Mouse (Mus musculus) liver, adult 2 months (tissue): Measurements from ENCODE around the gene Srsf5.

Experiments used
- CTCF ChIP-seq: fragments of 200-500 bp; IDR thresholded peaks from 2 replicates; pipeline ENCODE4 v1.5.1; 2011; ENCODE audit warnings: low read depth, low read length, control low read depth
- POLR2A ChIP-seq: fragments of 200-500 bp; IDR thresholded peaks from 2 replicates; pipeline ENCODE4 v1.6.1; 2011; ENCODE audit warnings: low read length, control low read depth; ENCODE audit not compliant: insufficient read depth; ENCODE audit errors: extremely low read depth

DNA sequence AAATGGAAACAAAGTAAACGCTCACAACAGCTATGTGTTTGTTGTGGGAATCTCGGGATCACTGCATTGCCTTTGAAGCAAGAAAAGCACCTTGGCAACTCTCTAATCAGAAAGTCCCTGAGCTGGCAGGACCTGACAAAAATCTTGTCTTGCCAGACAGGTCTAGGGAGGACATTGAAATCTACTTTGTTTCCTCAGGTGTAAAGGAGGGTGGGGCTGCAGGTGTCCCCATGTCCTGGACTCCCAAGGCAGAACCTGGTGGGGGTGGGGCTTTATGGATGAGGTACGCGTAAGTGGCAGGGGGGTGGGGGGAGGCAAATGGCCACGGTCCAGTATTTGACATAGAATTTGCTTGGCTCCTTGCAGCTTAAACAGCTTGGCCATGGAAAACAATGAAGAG is 21.7 kb upstream of the Srsf5 start:
- no peak for TF ChIP-seq POLR2A
- no peak for TF ChIP-seq CTCF
